Mouse (Mus musculus): ENCODE results near the gene Agap1.

The Agap1 gene

DNA sequence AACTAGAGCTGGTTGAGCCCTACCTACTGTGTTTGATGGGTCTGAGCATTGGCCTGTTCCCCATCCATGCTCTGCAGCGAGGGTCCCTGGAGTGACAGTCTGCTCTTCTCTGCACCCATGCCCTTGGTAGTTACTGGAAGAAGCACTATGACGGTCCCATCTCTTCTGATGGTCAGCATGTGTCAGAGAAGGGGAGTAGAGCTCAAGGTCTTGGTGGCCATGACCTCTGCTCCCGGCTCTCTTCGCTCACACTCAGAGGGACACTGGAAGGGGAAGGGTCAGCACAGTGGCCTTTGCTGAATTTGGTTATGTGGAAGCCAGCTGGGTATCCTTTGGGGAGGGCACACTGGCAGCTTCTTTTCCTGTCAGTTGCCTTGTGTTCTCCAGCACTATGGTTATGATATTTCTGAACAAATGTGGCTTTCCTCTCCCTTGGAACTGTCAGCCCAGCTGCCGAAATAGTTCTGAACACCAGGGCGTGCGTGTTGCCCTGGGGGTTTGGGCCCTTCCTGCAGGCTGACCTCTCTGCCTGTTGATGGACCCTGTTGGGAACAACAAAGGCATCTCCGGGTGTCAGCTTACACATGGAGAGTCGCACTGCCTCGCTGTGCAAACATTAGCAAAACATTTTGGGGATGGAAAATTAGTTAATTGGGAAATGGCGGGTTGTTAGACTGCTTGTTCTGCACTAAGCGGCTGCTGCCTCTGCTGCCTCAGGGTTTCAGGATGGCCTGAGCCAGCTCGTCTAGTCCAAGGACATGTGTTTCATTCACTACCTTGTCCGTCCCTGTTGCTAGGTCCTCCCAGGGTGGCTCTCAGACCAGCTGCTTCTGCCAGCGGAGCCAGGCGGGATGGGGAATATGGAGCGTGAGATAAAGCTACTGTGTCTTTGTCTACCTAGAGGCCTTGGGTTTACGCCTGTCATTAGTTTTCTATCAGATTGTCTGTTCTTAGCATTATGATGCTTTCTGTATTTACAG is 93.2 kb downstream of the Agap1 start:
- DNase-seq, result no peak

GRCm38 (mm10) chr1:89550061-89550869 is 95.7 kb downstream of the Agap1 start:
- no peak for DNase-seq

DNA sequence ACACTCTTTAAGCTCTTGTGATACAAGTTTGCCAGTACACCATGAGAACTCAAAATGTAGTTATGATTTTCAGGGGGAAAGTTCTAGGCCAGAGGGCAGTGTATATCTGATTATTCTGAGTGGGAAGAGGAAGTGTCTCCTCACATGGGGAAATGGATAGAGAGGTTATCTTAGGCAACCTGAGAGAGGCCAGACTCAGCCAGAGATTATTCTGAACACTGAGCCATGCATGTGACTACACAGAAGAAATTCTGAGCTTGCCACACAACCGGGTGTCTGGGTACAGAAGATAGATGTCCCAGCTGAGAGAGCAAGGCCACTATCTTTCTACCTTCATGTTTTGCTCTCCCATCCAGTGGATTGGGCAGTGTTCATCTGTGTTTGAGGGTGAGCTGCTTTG is 97.9 kb downstream of the Agap1 start:
- DNase-seq, result no peak

GRCm38 (mm10) chr1:89553791-89554190 is 99.2 kb downstream of the Agap1 start:
- no peak for DNase-seq

DNA sequence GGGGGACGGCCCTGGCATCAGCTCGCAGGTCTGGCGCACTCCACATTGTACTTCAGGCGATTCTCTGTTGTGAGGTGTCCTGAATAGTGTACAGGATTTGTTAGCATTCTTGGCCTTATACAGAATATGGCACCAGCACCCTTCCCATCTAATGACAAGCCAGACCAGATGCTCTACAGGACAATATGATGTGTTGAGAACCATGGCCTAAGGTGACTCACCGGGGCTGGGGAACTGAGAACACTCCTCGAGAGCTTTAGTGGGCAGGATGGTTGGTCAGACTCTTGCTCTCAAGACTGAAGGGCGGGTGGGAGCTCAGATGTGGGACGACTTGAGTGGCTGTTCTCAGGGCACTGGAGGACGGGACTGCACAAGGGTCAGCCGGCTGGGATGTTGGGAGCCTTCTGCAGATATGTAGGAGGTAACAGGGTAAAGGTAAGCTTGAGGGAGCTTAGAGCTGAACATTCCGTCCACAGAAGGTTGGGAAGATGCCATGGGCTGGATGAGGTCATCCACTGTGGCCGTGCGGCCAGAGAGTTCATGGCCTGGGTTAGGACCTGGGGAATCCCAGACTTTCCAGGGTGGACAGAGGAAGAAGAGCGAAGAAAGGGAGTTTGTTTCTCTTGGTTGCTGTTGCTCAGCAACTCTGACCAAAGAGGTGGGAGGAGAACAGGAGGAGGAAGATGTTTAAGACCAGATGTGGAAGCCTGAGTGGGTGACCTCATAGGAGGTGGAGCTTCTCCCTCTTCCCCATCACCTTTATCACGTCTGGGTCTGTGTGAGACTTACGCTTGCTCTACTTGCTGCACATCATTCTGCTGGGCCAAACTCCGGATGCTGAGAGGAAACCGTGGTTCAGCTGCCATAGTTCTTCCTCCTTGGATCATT is 100.6 kb downstream of the Agap1 start:
- peak; percentile 80 for DNase-seq

DNA sequence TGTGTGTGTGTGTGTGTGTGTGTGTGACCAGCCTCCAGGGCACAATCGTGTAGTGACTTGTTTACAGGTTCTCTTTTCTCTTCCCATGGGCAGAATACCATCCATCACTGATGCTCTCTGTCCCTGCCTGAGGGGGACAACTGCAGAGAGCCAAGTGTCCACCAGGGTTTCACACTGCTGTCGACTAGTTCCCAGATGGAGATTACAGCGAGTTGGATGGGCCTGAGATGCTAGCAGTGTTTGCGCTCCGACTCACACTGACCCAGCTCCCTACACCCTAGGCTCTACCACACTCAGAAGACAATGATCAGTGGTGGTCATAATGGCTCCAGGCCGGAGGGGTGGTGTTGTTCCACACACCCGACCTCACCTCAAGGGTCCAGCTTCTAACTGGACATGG is 101.4 kb downstream of the Agap1 start:
- DNase-seq, result no peak

DNA sequence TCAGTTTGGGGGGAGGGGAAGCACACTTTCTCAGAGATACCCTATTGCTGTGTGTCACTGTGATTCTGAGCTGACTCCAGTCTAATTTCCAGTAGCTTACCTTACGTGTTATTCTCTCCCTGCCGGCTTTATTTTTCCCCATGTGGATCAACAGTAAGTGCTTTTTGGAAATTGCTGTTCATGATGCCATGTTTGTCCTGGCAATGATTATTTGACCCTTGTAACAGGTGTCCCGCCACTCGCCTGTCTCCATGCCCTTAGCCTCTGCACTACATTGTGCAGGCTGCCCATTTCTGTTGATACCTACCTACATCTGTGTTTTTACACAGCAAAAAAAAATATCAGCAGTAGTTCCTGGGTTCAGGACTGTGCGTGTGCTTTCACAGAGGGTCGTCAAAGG is 102.8 kb downstream of the Agap1 start:
- no peak for DNase-seq

DNA sequence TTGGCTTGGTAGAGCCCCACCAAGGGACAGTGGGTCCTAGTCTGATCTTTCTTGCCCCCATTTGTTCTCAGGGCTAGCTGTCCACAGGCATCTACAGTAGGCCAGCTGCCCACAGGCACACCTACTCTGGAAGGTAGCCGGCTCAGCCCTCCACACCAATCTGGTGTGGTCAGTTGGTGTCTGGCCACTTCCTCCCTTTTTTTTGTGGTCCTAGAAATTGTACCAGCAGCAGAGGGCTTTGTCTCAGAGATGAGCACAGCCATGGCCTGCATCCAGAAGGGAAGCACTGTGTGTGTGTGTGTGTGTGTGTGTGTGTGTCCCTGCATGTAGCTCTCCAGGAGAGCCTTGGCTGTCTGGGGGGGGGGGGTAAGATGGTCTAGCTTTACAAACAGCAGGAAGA is 103.5 kb downstream of the Agap1 start:
- DNase-seq, result peak; percentile 63

DNA sequence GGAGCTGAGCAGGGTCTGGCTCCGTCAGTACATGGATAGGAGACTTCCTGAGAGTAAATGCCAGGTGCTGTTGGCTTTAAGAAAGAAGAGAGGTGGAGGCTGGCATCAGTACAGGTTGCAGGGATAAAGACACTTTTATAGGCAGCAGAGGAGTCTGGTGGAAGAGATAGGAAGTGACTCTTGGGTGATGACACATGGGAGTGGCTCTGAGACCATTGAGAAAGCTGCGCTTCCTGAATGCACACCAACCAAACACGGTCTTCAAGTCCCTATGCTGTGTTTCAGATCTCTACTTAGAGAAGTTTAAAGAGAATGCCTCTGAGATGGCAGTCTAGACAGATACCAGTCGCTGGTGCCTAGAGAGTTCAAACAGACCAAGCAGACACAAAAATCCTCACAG is 108.8 kb downstream of the Agap1 start:
- DNase-seq, result no peak

DNA sequence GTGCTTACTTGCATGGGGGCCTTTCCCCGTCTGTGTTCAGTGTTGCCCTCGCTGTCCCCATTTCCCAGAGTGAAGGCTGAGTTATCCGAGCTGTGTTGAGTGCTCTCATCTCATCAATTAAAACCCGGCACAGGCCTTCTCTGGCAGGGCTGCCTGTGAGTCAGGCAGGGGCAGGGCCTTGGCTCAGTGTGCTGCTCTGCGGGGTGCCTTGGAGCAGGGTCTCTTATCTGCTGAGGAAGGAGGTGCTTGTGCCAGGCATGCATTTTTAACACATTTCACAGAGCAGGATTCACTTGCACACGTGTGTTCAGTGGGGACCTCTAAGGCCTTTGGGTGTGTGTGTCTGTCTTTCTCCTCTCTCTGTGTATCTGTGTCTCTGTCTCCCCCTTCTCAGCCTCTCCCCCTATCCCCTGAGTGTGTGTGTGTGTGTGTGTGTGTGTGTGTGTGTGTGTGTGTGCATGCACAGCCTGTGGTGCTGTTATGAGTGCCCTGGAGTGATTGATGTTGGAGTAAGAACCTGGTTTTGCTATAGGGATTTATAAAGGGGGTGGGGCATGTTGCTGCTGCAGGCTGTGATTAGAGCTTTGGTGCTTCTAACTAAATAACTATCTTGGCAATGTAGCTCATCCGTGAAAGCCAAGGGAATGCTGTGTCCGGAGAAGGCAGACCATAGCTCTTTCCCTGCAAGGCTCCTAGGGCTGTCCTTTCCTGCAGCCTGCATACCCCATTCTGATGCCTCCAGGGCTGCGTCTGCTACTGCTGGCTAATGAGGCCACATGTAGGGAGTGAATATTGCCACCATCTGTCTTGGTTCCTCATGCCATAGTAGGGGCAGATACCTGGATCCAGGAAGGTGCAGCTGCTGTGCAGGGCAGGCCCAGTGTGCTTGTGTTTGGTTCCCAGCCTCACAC is 112.2 kb downstream of the Agap1 start:
- no peak for DNase-seq

DNA sequence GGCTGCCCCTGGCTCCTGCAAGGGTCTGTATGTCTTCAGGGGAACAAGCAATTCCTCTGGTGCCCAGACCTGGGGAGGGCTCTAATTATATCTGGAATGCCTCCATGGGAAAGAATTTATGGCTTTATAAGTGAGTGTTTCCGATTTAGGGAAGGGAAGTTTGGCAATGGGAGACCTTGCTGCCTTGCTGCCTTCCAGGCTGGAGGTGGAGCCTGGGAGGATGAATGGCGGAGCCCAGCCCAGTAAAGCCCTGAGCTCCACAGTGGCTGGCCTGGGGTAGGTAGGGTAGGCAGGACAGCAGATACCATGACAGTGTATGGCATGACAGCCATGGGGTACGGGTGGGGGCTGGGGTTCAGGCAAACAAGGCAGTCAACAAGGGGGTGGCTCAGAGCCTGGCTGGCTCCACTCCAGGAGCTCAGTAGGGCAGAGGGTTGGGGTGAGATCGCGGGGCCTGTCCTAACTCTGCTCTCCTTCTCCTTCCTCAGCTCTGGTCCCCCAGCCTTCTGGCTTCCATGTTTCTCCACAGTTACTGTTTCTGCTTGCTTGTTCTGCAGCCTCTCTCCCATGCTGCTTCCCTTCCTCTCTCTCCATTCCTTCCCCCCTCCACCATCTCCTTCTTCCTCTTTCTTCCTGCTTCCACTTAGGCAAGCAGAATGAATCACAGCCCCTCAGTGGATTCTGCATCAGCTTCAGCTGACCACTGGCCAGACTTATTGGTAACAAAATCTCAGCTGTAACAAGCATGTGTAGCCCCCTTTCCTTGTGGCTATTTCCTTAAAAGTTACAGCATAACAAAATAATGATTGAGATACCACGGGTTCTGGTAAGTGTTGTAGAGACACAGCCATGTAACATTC is 114.2 kb downstream of the Agap1 start:
- peak; percentile 35 for DNase-seq

DNA sequence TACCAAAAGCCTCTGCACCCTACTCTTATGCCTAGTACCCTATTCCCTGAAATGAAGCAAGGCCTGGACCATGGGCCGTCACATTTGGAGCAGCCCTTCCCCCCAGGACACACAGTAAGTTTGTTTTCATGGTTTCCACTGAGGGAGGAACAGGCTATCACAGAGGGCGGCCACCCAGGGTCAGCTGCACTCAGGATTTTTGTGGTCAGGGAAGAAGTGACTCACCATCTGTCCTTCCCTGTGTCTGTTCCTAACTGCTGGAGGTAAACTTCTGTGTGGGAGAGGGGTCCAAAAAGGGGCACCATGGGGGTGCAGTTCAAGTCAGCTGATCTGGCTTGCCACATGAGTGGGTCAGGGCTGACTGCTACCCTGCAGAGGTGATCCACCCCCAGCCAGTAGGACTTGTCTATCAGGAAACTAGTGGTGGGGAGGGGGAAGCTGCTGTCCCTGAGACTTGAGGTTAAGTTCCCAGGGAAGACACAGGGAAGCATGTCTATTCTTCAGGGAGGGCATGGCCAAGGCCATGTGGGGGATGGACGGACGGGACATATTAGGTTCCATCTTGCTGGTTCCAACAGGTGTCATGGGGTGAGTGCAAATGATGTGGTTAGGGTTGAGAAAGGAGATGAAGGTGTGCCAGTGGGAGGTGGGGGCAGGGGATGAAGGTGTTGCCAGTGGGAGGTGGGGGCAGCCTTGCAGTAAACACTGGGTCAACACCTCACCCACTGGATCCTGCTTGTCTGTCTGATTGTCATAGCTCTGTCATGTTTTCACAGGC is 116.1 kb downstream of the Agap1 start:
- DNase-seq, result peak; percentile 60

GRCm38 (mm10) chr1:89573486-89573885 is 118.9 kb downstream of the Agap1 start:
- DNase-seq, result no peak

- DNase-seq, result peak; percentile 32
These were observed 120.6 kb downstream of the Agap1 start for GRCm38 (mm10) chr1:89574941-89575890.

DNA sequence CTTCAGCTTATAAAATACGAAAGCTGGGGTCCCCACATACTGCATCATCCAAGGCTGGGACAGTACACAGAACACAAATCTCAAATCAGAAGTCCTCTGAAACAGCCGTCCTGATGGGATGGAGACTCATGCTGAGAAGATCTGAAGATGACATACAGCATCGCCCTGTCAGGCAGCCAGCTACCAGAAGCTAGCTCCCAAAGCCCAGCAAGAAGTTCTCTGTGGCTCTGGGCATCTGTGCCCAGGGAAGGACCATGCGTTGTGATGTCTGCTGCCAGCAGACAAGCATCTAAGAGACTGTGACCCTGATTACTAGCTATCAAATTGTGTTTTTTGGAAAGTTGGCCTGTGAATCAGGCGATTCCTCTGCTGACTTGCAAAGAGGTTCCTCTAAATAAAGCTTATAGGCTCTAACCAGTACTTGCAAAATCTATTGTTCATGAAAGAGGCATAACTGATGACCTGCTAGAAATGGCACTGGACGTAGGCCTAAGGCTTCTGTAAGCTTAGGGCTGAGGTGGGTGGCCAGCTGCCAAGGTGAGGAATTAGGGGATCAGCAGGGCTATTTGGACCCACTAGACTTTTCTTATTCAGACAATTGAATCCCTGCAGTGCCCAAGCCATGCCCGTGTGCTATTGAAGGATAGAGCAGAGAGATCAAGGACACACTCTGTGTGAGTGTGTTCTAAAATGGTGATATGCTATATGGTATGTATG is 121.7 kb downstream of the Agap1 start:
- DNase-seq, result no peak

- peak; percentile 71 for DNase-seq
These were observed 122.4 kb downstream of the Agap1 start for GRCm38 (mm10) chr1:89576985-89577384.

DNA sequence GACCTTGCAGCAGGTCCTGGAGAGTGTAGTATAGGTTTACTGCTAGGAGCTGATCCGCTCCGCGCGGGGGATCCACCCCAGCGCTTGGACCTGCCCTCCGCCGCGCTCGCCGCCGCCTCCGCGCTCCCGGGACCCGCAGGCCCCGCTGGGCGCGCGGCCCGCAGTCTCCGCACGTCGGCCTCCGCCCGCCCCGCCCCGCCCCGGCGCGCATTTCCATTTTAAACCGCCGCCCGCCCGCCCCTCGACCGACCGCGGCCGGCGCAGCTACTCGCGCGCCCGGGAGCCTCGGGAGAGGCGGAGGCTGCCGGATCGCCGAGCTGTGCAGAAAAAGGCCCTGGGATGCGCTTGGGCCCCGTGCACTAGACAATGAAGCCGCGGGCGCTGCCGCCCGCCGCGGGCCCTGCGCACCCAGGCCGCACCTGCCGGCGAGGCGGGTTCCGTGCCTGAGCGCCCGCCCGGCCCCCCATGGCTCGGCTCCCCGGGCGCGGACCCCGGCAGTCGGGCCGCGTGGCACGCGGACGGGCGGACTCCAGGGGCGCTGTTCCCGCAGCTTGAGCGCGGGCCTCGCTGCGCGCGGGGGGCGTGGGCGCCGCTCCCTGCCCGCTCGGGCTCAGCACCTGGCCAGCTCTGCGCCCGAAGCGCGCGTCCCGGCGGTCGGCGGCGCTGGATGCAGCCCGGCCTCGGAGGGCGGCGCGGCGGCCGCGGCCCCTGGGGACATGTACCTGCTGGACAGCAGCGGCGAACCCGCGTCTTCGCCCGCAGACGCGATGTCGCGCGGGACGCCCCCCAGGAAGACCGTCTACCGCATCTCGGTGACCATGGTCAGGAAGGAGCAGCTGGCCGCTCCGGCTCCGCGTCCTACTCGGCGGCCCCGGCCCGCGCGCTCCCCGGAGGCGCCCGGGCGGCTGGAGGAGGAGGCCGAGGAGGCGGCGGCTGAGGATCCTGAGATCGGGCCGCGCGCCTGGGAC is 125.7 kb downstream of the Agap1 start:
- DNase-seq, result peak; percentile 90
